Mouse (Mus musculus) olfactory bulb, adult 2 months (tissue): ENCODE data around the gene Esrp2.

Experiments used
- CTCF ChIP-seq: fragments of 200-500 bp; IDR thresholded peaks from 2 replicates; pipeline ENCODE4 v1.5.1; 2012; ENCODE audit warnings: low read depth, mild to moderate bottlenecking, low read length, moderate library complexity; ENCODE audit not compliant: insufficient read depth
- POLR2A ChIP-seq: fragments of 200-500 bp; IDR thresholded peaks from 2 replicates; pipeline ENCODE4 v1.6.1; 2012; ENCODE audit warnings: mild to moderate bottlenecking, low read depth, low read length, moderate library complexity; ENCODE audit not compliant: insufficient read depth

DNA sequence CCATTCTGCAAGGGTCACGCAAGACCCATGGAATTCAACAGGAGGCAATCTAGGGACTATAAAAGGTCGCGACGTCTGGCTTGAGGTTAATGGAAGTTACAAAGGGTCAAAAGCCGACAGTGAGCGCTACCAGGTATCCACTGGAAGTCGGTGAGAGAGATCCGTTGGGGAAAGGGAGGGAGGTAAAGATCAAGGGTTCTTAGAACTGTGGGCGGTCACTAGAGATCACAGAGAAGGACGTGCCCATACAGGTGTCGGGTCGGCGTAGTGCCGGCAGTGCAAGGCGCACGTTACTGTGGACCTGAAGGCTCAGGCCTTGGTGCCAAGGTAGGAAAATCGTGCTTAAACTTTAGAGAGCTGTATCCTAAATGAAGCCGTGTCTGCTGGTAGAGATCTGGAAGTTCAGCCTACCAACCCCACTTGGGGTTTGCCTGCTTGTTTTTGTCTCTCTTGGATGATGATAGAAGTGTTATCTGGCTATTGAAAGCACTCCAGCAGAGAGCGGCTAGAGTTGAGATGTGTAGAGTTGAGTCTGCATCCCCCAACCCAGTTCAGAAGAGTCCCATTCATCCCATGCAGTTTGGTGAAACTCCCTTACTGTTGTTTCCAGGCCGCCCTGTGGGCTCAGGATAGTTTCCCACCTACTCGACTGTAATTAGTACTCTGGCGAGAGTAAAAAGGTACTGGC, 588 bp upstream of the Esrp2 start:
- TF ChIP-seq POLR2A: no peak
- TF ChIP-seq CTCF: no peak
